Mouse (Mus musculus) urinary bladder, postnatal 14 days (tissue): ENCODE measurements around the gene Zfp993.
"Not testable (repeated sequence)": the region's sequence is repeated elsewhere in the genome, so short reads cannot be mapped to it uniquely, and the experiment has no call there.

ENCODE experiments used
- DNase-seq: peaks from one replicate; pipeline ENCODE4 v3.0.0; 2021; ENCODE audit warnings: low spot score

Gene Zfp993

GRCm38 (mm10) chr4:146610774-146611400, at the start of gene Zfp993:
Gene Zfp993 (plus strand): TSS chr4:146610961.
- not testable (repeated sequence) for DNase-seq

GRCm38 (mm10) chr4:146579905-146580873, 30.6 kb upstream of the Zfp993 start:
- DNase-seq: not testable (repeated sequence)

- DNase-seq: not testable (repeated sequence)
These were observed 7.0 kb upstream of the Zfp993 start for GRCm38 (mm10) chr4:146603578-146604399.

DNA sequence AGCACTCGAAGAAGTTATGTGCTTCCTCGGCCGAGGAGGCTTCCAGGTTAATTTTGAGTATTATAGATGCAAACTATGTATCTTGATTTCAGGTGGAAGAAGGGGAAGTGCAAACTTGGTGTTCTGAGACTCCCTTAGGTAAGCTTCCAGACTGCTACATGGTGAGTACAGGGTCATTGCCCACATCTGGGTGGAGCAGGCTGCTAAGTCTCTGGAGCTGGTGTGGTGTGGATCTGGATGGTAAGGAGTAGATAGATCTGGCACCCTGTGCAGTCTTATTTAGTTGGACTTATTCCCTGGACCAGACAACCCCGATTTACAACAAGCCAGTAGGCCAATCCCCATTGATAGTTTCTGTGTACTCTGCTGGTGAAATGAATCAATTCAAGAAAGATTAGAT, 33.6 kb downstream of the Zfp993 start:
- DNase-seq: not testable (repeated sequence)

DNA sequence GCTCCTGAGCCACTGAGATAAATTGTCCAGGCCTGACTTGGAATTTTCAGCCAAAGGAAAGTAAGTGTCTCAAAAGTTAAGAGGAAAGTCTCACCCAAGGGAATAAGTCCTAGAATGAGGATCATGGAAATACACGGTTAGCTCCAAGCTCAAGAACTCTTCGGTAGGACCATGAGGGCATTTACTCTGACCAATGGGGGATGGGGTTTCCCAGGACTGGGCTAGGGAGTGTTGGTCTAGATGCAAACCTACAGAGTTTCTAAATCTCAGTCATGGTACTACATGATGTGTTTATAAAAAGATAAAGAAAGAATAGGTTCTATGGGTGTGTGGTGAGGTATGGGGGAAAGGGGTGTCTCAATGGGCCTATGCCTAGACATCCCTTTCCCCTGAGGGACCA, 38.9 kb downstream of the Zfp993 start:
- not testable (repeated sequence) for DNase-seq

DNA sequence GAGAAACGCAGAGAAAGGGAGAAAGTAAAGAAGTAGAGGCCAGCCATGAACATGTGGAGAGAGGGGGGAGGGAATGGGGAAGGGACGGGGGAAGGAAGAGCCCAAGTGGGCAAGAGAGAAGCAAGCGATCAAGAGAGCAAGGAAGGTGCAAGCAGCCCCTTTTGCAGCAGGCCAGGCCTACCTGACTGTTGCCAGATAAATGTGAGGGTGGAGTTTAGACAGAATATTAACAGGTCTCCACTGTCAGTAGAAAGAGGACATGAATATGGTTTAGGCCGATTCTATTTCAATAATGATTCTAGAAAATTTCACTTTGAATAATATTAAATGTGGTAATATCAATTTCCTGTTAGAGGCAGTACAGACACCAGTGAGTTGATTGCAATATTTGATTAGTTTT, 39.4 kb downstream of the Zfp993 start:
- DNase-seq: not testable (repeated sequence)

DNA sequence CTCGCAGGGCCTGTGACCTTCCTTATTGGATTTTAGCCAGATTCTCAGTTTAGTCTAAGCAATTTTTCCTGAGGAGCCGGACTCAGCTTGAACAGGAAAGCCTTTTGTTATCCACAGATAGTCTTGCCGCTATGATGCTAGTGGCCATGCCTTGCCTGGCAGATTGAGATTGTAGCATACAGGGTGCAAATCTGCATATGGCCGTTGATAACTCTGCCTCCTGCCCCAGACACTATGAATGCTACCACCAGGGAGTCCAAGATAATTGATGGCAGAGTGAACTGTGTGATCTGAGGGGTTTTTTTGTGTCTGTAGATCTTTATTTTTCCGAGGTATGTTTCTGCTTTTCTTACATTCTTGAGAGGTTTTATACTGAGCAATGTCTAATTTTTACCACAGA, 39.9 kb downstream of the Zfp993 start:
- not testable (repeated sequence) for DNase-seq
